Mouse (Mus musculus) bone marrow macrophage, adult 2 months (primary cell): Measurements from ENCODE around the gene Ern1.

Experiments used
- CTCF ChIP-seq: IDR thresholded peaks from 2 replicates; pipeline ENCODE4 v1.5.1; 2012; ENCODE audit warnings: low read depth, mild to moderate bottlenecking, low read length, moderate library complexity
- POLR2A ChIP-seq: IDR thresholded peaks from 2 replicates; pipeline ENCODE4 v1.6.1; 2012; ENCODE audit warnings: mild to moderate bottlenecking, low read depth, low read length, borderline replicate concordance

GRCm38 (mm10) chr11:106359350-106359749 is 128.3 kb downstream of the Ern1 start:
- no peak for TF ChIP-seq POLR2A
- 0 out of 2 replicates have a peak, but pooled peaks have one; percentile 29 for TF ChIP-seq CTCF
